Comparison of ENCODE assay signal across 7 mouse cellular contexts in genomic region chrX:71647958-71648357, GRCm38 (mm10). TPM values are rescaled to one million over a fixed set of nuclear protein-coding genes. Genes with fewer than 3 reads are reported as not detected.
DNase-seq lines count a peak whose midpoint lies in the region; ATAC-seq and TF ChIP-seq lines count a peak whose summit lies in the region.

No protein-coding gene starts in this region.

- H3K27me3 ChIP-seq in forebrain, embryonic 14.5 days (replicated peaks; ENCODE audit: control insufficient read depth, insufficient read depth, low read length), result no peaks in the 10 kb centered on the region
- no peaks in the 10 kb centered on the region for H3K27me3 ChIP-seq in liver, embryonic 14.5 days (ENCODE audit: control insufficient read depth, insufficient read depth, low read length)

- no peak overlapping the region for H3K4me2 ChIP-seq in forebrain, embryonic 14.5 days (ENCODE audit: low read length)
- H3K4me2 ChIP-seq in liver, embryonic 14.5 days (ENCODE audit: low read depth), result no peak overlapping the region

- peak; percentile 65 for ATAC-seq in forebrain, embryonic 14.5 days
- ATAC-seq in liver, embryonic 14.5 days (ENCODE audit: insufficient read depth), result no peak

- peak; percentile 76 for TF ChIP-seq CTCF in liver, embryonic 14.5 days (IDR thresholded peaks at IDR 0.05; ENCODE audit: low read depth)

- peak; percentile 4 to 36 for DNase-seq in urinary bladder, postnatal 36 days (ENCODE audit: low spot score in 2 of 2)
- DNase-seq in urinary bladder, postnatal 10 days (ENCODE audit: low spot score), result no peak
- DNase-seq in brain, embryonic 18.5 days (ENCODE audit: low read depth, low spot score), result peak; percentile 32
- peak; percentile 79 for DNase-seq in forebrain, embryonic 14.5 days (ENCODE audit: low spot score)
- DNase-seq in induced T-regulatory cell, adult 2 months (ENCODE audit: low read depth), result peak; percentile 56
- peak in 1 of 3 experiments; percentile 6 for DNase-seq in liver, embryonic 14.5 days (ENCODE audit: low read depth in 3 of 3, low spot score in 3 of 3)
- peak; percentile 75 for DNase-seq in retina, embryonic 14.5 days (ENCODE audit: low spot score)

- no peaks in the 10 kb centered on the region for H3K36me3 ChIP-seq in forebrain, embryonic 14.5 days (ENCODE audit: control insufficient read depth, insufficient read depth, low read length)
- H3K36me3 ChIP-seq in liver, embryonic 14.5 days (replicated peaks; ENCODE audit: control insufficient read depth, insufficient read depth, low read depth), result no peaks in the 10 kb centered on the region

- no peaks in the 10 kb centered on the region for H3K9me3 ChIP-seq in forebrain, embryonic 14.5 days (replicated peaks; ENCODE audit: control insufficient read depth, low read length)
- H3K9me3 ChIP-seq in liver, embryonic 14.5 days (ENCODE audit: control insufficient read depth, low read length), result no peaks in the 10 kb centered on the region

- H3K4me1 ChIP-seq in forebrain, embryonic 14.5 days (ENCODE audit: control insufficient read depth, insufficient read depth, low read length), result no peaks in the 10 kb centered on the region
- H3K4me1 ChIP-seq in liver, embryonic 14.5 days (replicated peaks; ENCODE audit: control insufficient read depth in 2 of 2, insufficient read depth in 2 of 2, low read length in 1 of 2), result no peaks in the 10 kb centered on the region

- H3K9ac ChIP-seq in forebrain, embryonic 14.5 days (ENCODE audit: low read length), result no peak overlapping the region
- H3K9ac ChIP-seq in liver, embryonic 14.5 days (replicated peaks), result no peak overlapping the region

- no peak for TF ChIP-seq EP300 in liver, embryonic 14.5 days (IDR thresholded peaks at IDR 0.05; ENCODE audit: low read depth)

- H3K27ac ChIP-seq in forebrain, embryonic 14.5 days (ENCODE audit: low read depth, low read length), result no peak overlapping the region
- H3K27ac ChIP-seq in liver, embryonic 14.5 days, result no peak overlapping the region

- no peak overlapping the region for H3K4me3 ChIP-seq in forebrain, embryonic 14.5 days (ENCODE audit: low read depth, low read length)
- H3K4me3 ChIP-seq in liver, embryonic 14.5 days (ENCODE audit: insufficient read depth in 1 of 2, low read depth in 2 of 2, low read length in 2 of 2), result no peak overlapping the region

- WGBS in forebrain, embryonic 14.5 days, result 5% methylated on average over 6 of the region's 6 CpGs
- WGBS in liver, embryonic 14.5 days (ENCODE audit: insufficient replicate concordance), result 2% methylated on average over 6 of the region's 6 CpGs

RNA-seq across cellular contexts. Expression of gene Gpr50, which starts 15.5 kb away (rescaled TPM):
- polyA plus RNA-seq in forebrain, embryonic 14.5 days (2014; fragmentation: Nextera tagmentation; extraction: Ambion mirVana), result 2.4 and 2.7 TPM in 2 replicates
- polyA plus RNA-seq in liver, embryonic 14.5 days (2012; rRNA removed), result 0.03 TPM in 2 replicates
- 0.11 TPM in 1 of 2 replicates, not detected in the other for polyA plus RNA-seq in liver, embryonic 14.5 days (2014; fragmentation: Nextera tagmentation; extraction: Ambion mirVana)
